Mouse (Mus musculus): ENCODE results near the gene Srsf3.

- TF ChIP-seq CTCF (IDR thresholded peaks at IDR 0.05; ENCODE audit: extremely low read depth, insufficient read depth, low read length) (no peak), POLR2A (IDR thresholded peaks at IDR 0.05; ENCODE audit: extremely low read depth, insufficient read depth, low read length) (no peak)
These were observed 31.5 kb downstream of the Srsf3 start for GRCm38 (mm10) chr17:29063988-29064285.

Measured in cortical plate, adult 2 months (tissue).